In genomic region chr9:75355783-75356182, GRCm38 (mm10) we compare ENCODE assay signal across 24 mouse cellular contexts. TPM values are rescaled to one million over a fixed set of nuclear protein-coding genes. Genes with fewer than 3 reads are reported as not detected.
"Had no signal": no experiment of that assay in that cellular context is flagged by ENCODE, and none has a peak within 500 bp of the region (broad histone marks: within the 10 kb centered on the region; RNA-seq: fewer than 3 reads in every experiment).

No protein-coding gene starts in this region.

- H3K9me3 ChIP-seq: intestine, embryonic 15.5 days; limb, embryonic 13.5 days; lung, embryonic 15.5 days; midbrain, embryonic 12.5 days; midbrain, embryonic 15.5 days; neural tube, embryonic 13.5 days; stomach, embryonic 15.5 days had no signal

- H3K4me3 ChIP-seq: intestine, embryonic 15.5 days; limb, embryonic 13.5 days; lung, embryonic 15.5 days; midbrain, embryonic 12.5 days; midbrain, embryonic 15.5 days; myocyte; neural tube, embryonic 13.5 days; stomach, embryonic 15.5 days had no signal

- H3K9ac ChIP-seq: intestine, embryonic 15.5 days; limb, embryonic 13.5 days; lung, embryonic 15.5 days; midbrain, embryonic 12.5 days; midbrain, embryonic 15.5 days; neural tube, embryonic 13.5 days; stomach, embryonic 15.5 days had no signal

- DNase-seq: kidney, adult 11 months; kidney, adult 8-10 months; kidney, postnatal 25 days; layer of hippocampus, postnatal 36 days; left cerebral cortex, postnatal 4 days; lung, postnatal 10 days; lung, postnatal 36 days; right cerebral cortex, postnatal 25 days; spleen, adult 18-20 months; thymus, postnatal 25 days had no signal

- H3K4me1 ChIP-seq: intestine, embryonic 15.5 days; limb, embryonic 13.5 days; lung, embryonic 15.5 days; midbrain, embryonic 12.5 days; midbrain, embryonic 15.5 days; neural tube, embryonic 13.5 days; stomach, embryonic 15.5 days had no signal

- ATAC-seq: intestine, embryonic 15.5 days; midbrain, embryonic 15.5 days had no signal

- H3K4me2 ChIP-seq: intestine, embryonic 15.5 days; limb, embryonic 13.5 days; lung, embryonic 15.5 days; midbrain, embryonic 12.5 days; midbrain, embryonic 15.5 days; neural tube, embryonic 13.5 days; stomach, embryonic 15.5 days had no signal

- H3K27ac ChIP-seq: intestine, embryonic 15.5 days; kidney, postnatal 0 days; limb, embryonic 13.5 days; lung, embryonic 15.5 days; midbrain, embryonic 12.5 days; midbrain, embryonic 15.5 days; neural tube, embryonic 13.5 days; stomach, embryonic 15.5 days had no signal

- H3K27me3 ChIP-seq: intestine, embryonic 15.5 days; limb, embryonic 13.5 days; lung, embryonic 15.5 days; midbrain, embryonic 12.5 days; midbrain, embryonic 15.5 days; neural tube, embryonic 13.5 days; stomach, embryonic 15.5 days had no signal

- H3K36me3 ChIP-seq: intestine, embryonic 15.5 days; limb, embryonic 13.5 days; lung, embryonic 15.5 days; midbrain, embryonic 12.5 days; midbrain, embryonic 15.5 days; neural tube, embryonic 13.5 days; stomach, embryonic 15.5 days had no signal

RNA-seq across cellular contexts. Expression of gene Bcl2l10, which starts 8.2 kb away (rescaled TPM):
- total RNA-seq: layer of hippocampus, postnatal 10 days; liver, adult 2 months; neutrophil, adult 5-6 weeks had no signal
- polyA plus RNA-seq: intestine, embryonic 15.5 days; kidney, postnatal 0 days; large intestine, adult 2 months; limb, embryonic 13.5 days; liver, adult 2 months; lung, embryonic 15.5 days; midbrain, embryonic 12.5 days; midbrain, embryonic 15.5 days; myocyte; neural tube, embryonic 13.5 days; stomach, embryonic 15.5 days; thymus, postnatal 0 days had no signal
